Mouse (Mus musculus): ENCODE measurements at regions not wholly inside any gene's neighbourhood (a gene's known extent, or its start where the extent isn't known, plus 50 kb on each side); places are given as distances from the start of the nearest gene placed in this dataset.

DNA sequence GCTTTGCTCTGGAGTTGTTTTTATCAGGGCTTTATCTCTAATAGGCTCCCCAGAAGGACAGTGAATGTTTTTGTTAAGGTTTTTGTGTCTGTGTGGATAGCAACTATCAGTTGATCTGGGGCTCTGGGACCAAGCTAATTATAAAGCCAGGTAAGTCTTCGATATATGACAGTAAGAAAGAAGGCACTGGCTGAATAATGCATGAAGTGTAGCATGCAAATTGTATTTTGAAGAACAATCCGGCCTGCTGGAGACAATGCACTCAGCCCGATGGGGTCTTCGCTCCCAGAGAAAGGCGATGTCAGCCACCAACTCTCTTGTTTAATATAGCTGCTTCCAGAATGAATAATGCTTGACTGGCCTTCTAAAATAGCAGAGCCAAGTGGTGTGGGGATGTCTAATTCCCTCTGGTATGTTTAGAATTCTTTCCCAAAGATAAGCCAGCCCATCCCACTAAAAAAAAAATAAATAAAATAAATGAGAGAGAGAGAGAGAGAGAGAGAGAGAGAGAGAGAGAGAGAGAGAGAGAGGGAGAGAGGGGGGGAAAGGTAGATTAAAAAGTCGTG lies 68.6 kb downstream of the Dad1 start:
- DNase-seq, result no peak
- intact Hi-C loops (cut with DNase I), result no loop called here

DNA sequence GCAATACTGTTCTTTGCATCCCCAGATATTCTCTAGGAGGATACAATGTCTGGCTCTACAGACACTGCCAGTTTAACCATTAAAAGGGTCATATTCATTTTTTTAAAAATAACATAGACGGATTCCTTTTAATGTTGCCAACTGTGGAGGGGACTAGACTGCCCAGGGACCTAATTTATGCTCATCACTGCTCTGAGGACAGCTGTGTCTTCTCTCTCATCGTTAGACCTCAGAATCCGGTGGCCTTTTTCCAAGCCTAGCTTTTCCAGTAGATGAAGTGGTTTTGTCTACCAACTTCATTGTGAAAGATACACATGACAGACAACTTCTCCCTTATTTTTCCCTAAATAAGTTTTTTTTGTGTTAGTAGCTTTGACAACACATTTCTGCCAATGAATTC lies 70.0 kb downstream of the Dad1 start:
- intact Hi-C loops (cut with DNase I), result no loop called here

DNA sequence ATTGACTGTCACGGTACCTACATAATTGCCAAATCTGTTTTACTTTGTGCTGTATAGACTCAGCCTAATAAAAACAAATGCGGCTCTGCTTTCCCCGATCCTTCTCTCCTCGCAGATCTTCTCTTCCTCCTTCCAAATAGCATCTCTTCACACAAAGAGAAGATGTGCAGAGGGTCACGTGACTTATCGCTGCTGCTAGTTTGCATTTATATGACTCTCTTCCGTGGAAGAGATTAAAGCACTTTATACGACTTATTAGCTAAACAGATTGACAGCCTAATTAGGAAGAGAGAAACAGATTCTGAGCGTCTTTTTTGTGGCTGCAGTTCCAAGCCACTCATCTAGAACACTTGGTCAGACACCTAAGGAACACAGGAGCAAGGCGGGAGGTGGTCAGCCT lies 71.1 kb downstream of the Dad1 start:
- no peak for DNase-seq
- intact Hi-C loops (cut with DNase I), result no loop called here

More for the DNA sequence above, 70.0 kb downstream of the Dad1 start:
- no peak for DNase-seq

DNA sequence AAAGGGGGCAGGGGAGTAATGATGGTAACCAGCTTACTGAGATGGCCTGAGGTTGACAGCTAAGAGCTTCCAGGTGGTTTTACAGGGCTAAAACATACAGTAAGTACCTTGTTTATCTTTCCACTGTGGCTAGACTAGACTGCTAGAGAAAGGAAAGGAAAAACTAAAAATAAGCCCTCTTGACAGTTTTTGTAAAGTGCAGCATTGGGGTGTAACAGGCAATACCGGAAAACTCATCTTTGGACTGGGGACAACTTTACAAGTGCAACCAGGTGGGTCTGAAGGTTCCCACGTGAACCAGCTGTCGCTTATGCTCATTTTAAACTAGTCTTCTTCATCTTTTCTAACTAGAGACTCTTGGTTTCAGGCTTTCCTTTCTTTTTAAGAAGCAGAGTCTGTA lies 72.6 kb downstream of the Dad1 start:
- DNase-seq, result no peak
- intact Hi-C loops (cut with DNase I), result no loop called here

DNA sequence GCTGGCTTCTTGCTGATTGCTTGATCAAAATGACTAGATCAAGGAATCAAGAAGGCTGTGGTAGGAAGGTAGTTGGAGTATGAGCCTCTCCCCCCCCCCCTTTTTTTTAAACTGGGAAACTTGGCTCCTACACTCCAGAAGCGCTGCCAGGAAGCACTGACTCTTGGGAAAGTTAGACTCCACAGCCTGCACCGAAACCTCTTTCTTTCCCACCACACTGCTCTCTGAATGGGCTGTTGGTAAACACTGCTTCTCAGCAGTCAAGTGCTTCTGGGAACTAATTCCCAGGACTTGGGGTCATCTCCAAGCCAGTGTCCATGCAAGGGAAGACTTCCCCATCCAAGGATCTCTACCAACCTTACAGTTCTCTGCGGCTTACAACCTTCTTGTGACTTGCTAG lies 73.2 kb downstream of the Dad1 start:
- intact Hi-C loops (cut with DNase I), result no loop called here
- peak in 1 of 2 experiments; percentile 17 for DNase-seq

DNA sequence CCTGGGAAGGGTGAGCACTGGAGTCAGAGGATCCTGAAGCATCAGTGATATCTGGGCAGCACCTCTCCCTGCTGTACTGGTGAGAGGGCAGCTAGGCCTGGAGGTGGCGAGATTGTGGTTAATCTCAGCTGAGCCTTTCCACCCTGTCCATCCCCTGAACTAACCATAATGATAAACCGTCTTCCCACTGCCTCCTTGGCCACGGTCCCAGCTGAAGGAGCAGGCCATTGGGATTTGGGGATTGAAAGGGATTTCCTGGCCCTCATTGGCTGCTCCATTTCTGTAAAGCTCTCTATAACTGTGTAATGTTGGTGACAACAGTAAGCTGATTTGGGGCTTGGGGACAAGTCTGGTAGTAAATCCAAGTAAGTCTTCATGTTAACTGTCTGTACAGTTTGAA lies 73.6 kb downstream of the Dad1 start:
- intact Hi-C loops (cut with DNase I), result no loop called here
- DNase-seq, result no peak

DNA sequence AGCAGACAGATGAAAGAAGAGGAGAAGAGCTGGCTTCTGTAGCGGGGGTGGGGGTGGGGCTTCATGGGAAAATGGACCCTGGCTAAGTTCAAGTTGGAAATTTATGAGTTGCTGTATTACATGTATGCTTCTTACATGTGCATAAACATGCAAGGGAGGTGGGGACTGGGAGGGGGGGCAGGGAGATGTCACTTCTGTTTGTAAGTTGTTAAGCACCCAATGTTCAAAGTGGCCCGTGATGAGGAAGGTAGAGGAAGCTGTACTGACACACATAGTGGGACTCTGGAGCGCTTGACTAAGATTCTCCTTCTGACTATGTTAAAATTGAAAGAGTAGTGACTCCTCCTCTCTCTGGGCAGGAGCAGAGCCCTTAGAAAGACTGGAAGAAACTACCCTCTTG lies 75.0 kb downstream of the Dad1 start:
- intact Hi-C loops (cut with DNase I), result no loop called here
- DNase-seq, result no peak

DNA sequence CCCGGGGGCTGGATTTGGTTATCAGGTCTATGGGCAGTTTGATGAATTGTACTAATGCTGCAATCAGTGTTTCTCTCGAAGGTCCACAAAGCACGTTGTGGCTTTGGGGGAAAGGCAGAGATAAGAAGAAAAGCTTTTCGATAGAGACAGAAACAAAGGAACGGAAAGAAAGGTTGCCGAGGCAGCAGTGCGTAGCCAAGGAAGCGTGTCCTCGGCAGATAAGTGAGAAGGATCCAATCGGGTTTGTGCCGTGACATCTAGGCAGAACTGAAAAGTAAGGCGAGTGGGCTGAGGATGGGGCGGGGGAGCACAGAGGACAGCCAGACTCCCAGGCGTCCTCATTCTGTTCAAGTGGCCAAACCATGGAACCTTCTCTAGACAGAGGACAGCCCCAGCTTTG lies 77.4 kb downstream of the Dad1 start:
- intact Hi-C loops (cut with DNase I), result no loop called here
- no peak for DNase-seq

DNA sequence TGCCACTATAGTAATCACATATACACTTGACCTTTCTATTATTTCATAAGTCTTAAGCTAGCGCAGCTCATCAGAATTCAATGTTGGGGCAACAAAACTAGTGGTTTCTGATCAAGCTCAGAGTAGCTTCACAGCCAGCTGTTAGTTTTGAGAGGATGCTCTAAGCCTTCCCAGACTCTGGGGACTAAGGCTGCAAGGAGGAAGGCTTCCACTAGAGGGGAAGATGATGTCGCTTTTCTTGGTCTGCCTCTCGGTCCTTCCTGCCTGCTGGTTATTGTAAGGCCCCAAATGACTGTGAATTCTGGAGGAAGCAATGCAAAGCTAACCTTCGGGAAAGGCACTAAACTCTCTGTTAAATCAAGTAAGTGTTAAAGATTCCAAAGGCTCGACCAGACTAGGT lies 78.4 kb downstream of the Dad1 start:
- intact Hi-C loops (cut with DNase I), result no loop called here
- no peak for DNase-seq

DNA sequence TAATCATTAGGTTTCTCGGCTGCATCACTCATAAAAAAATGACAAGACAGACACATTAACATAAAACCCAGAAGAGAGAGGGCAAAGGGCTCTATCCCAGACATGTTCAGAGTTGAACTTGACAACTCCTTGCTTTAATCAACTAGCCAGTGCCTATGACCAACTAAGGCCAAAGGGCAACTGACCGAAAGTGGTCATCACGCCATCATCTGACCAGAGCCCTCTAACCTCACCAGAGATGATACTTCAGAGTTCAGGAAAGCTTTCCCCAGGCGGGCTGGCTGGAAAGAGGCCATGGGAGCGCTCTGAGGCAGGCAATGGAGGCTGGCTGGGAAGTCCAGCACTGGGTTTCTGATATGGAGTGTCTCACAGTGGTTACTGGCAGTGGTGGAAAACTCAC lies 80.6 kb downstream of the Dad1 start:
- DNase-seq, result no peak
- intact Hi-C loops (cut with DNase I), result no loop called here

DNA sequence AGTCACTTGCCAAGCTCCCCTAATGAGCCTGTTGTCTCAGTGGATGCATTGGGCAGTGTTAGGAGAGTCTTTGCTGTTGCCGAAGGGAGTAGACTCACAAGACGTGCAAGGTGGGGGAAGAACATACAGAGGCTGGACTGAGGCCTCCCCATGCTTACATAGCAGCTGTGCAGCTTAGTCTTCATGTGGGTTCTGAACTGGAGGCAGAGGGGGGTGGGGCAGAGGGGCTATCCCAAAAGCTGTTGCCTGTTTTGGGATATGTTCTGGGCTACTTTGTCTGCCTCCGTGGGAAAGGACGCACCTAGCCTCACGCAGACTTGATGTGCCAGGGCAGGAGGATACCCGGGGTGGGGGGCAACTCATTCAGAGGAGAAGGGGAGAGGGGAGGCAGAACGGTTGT lies 84.7 kb downstream of the Dad1 start:
- no peak for DNase-seq
- intact Hi-C loops (cut with DNase I), result no loop called here

DNA sequence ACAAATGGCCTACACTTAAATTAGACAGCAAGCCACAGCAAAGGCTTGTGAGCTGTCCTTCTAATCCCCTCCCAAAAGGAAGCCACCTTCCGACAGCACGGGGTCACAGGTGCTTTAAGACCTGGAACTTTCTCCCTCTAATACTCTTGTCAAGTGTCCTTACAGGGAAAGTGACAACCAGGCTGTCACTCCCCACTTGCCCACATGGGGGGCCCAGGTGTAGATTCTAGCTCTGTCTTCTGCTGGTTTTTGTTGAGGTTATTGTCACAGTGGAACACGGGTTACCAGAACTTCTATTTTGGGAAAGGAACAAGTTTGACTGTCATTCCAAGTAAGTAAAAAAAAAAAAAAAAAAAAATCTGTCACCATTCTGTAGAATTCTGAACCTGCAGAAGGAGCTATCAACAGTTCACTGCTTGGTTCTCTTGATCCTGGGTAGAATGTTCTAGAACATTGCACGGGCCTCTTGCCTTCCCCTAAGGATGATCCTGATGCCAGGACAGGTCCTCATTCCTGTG lies 85.4 kb downstream of the Dad1 start:
- no peak for DNase-seq
- intact Hi-C loops (cut with DNase I), result no loop called here

DNA sequence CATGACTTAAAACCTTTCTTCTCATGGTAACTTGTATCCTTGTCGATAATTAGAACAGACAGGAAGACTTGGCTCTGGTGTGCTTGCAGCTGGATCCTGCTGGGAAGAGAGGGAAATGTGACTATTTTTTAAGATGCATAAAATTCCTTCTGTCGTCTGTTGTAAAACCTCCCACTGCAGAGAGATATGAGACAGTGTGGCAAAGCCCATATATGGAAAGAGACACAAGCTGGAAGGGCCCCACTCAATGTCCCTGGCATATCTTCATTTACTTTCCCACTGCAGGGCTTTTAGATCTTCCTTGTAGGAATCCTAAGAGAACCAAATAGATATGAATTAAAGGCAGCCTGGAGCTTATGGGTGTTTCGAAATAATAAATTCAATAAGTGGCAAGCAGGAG lies 87.8 kb downstream of the Dad1 start:
- intact Hi-C loops (cut with DNase I), result no loop called here
- DNase-seq, result no peak

DNA sequence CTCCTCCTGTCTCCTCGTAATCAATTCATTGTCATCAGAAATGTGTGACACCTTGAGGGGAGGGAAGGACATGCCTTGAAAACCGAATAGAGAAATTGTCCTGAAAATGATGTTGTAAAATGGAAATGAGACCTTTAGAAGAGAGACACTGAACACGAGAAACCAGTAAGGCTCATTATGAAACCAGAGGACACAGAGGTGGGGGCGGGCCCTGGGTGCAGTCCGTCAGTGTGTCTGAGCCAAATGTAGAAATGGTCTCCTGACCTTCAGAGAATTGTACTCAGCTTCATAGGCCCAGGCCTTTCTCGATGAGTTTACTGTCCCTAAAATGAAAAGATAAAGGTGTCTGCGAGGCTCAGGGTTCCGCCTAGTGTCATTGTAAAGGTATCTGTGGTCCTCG lies 89.0 kb downstream of the Dad1 start:
- intact Hi-C loops (cut with DNase I), result no loop called here
- no peak for DNase-seq

DNA sequence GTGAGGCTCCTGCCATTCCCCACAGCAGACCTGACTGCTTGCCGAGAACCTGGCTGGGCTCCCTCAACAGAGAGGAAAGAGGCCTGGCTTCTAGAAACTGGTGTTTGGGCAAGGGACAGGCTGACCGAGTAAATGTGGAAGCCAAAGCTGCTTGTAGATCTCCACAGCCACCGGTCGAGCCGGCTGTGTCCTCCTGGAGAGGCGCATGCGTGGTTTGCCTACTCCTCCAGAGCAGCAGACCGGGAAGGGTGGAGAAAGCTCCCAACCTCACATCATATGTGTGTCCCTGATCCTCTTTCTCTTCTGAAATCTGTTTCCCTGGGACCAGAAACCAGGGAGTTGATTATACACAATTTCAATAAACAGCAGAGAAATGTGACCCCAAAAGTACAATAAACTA lies 92.0 kb downstream of the Dad1 start:
- intact Hi-C loops (cut with DNase I), result no loop called here
- no peak for DNase-seq

DNA sequence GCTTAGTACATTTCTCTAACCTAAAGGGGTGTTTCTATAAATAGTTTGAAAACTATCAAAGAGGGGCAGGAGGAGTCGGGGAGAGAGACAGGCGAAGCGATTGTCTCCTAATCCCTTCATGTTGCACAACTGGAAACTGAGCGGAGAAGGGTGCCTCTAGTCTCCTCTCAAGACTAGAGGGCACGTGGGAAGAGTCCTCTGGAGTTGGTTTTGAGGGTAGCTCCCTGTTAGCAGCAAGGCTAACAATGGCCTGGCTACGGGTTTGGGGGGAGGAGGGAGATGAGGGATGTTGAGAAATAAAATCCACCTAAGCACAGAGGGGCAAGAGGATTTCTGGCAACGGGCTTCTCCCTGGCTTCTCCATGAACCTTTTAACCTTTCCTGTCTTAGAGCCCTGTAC lies 92.7 kb downstream of the Dad1 start:
- intact Hi-C loops (cut with DNase I), result no loop called here
- DNase-seq, result no peak

DNA sequence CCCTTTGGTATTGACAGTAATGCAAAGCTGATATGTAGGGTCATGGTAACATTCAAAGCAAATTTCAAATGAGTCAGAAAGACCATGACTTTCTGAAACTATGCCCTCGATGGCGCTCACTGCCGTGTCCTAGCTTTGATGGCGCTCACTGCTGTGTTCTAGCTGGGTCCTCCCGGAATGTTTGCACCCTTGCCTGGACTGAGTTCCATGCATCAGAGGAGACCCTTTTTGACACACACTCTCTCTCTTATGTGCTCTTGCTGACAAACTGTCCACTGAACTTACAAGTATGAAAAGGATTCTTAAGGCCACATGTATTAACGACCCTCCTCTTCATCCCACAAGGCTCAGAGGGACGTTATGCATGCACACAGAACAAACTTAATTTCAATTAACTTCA lies 94.1 kb downstream of the Dad1 start:
- intact Hi-C loops (cut with DNase I), result no loop called here
- no peak for DNase-seq

DNA sequence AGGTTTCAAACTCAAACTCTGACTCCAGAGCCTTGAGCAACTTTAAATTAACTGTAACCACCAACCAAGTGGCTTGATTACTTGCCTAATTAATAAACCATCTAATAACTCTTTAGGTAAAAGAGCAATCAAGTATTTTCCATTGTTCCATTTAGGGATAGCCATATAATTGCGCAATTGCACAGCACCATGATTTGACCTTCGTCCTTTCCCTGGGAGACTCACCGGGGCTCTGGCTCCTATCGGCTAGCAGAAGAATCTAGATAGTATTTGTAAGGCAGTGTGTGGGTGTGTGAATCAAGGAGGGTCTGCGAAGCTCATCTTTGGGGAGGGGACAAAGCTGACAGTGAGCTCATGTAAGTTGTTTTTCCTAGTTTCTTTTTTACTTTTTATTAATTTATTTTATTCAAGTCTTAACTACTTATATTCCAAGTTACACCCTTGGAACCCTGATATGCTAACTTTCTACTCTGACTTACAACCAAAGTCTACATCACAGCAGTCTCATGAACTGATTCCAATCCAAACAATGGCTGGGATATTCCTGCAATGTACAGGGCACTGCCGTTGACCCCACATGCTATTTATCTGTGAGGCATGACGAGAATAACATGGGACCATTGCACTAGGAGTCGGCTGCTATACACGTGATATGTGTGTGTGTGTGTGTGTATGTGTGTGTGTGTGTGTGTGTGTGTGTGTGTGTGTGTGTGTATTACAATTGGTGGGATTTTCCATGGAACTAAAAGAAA lies 95.5 kb downstream of the Dad1 start:
- intact Hi-C loops (cut with DNase I), result no loop called here
- no peak for DNase-seq

DNA sequence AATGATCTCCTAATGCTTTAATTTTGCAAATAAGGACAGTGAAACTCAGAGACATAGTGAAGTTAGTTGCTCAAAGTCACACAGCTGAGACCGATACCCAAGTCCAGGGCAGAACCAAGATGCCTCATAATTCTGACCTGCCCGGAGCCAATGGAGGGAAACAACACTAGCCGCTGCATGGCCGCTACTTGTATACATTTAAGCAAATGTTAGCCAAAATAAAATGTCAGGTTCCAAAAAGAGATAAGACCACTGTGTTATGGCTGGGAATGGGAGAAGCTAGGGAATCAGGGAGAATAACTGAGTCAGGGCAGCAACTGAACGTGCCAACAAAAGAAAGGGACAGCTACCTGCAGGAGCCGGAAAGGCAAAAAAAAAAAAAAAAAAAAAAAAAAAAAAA lies 97.4 kb downstream of the Dad1 start:
- no peak for DNase-seq
- intact Hi-C loops (cut with DNase I), result no loop called here

DNA sequence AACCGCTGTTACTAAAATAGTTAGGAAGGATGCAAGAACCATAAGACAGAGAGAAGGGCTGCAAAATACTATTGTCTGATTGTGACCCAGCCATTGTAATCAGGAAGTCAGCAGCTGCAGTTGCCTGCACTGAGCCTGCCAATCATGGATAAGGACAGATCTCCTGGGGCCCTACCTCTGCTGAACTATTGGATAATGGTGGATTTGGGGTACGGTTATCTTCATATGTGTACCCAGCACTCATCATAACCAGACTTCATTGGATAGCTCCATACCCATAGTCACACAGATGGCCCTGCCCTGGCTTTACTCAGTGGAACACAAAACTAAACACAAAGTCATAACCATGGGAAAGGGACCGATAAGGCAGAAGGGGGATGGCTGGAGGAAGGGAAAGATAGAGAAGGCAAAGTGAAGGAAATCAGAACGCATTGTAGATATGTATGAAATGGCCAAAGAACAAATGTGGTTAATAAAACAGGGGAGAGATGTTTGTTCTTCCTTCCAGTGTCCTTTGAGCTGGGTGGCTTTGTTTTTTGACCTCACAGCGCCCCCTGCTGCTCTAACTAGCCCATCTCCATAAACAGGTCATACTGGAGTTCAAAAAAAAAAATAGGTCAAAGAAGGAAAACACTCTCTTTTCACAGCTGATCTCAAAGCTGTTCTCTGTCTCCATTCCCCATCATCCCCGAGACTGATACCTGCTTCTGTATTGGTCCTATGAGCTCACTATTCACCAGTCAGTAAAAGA lies 101.2 kb downstream of the Dad1 start:
- intact Hi-C loops (cut with DNase I), result loop anchor here (1.0 kb wide), 1 partner anchor 88 kb away; no protein-coding TSS in a partner anchor

DNA sequence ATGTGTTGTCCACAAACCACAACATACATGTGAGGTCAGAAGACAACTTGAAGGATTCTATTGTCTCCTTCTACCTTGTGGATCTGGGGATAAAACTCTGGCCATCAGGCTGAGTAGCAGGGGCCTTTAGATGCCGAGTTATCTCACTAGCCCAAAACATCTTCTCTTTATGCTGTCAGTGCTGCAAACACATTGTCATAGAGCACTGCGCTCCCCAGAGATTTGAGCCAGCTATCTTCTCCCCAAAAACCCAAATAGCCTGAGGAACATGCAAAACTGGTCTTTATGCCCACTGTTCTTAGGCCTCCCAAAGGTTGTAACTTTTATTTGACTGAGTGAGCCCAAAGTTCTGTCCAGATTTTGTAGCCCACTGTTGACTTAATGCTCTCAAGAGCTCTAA lies 102.0 kb downstream of the Dad1 start:
- intact Hi-C loops (cut with DNase I), result loop anchor here (1.0 kb wide), 1 partner anchor 88 kb away; no protein-coding TSS in a partner anchor
- no peak for DNase-seq

More for the DNA sequence above, 101.2 kb downstream of the Dad1 start:
- peak; percentile 68 to 72 for DNase-seq

DNA sequence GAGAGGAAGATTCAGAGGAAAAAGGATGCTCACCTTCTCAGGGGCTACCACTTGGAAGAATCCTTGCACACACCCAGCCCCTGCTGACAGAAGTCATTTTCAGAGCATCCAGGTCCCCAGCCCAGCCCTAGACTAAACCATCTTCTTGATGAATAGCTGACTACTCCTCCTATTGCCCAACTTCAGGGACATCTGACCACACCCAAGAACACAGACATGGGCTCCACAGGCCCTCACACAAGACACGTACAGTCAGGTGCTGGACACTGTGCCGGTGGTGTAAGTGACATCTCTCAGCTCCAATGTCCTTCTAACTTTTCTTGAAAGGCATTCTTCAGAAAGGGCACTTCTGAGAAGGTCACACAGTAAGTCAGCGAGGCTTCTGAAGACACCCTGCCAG lies 102.6 kb downstream of the Dad1 start:
- DNase-seq, result no peak
- intact Hi-C loops (cut with DNase I), result no loop called here

Data from gastrocnemius, postnatal 36 days (tissue).